Mouse (Mus musculus): ENCODE results near the gene Olfr686.

- no peak for TF ChIP-seq CTCF (IDR thresholded peaks at IDR 0.05; ENCODE audit: insufficient read depth, low read depth, low read length)
- no peak for TF ChIP-seq POLR2A (IDR thresholded peaks at IDR 0.05; ENCODE audit: insufficient read depth, low read depth, low read length)
These were observed 19.4 kb upstream of the Olfr686 start for GRCm38 (mm10) chr7:105226703-105227102.

All from olfactory bulb, adult 2 months (tissue).